Mouse (Mus musculus) bone marrow macrophage, adult 2 months (primary cell): Measurements from ENCODE around the gene Sacm1l.

Source experiments
- CTCF ChIP-seq: IDR thresholded peaks from 2 replicates; pipeline ENCODE4 v1.5.1; 2012; ENCODE audit warnings: low read depth, mild to moderate bottlenecking, low read length, moderate library complexity
- POLR2A ChIP-seq: IDR thresholded peaks from 2 replicates; pipeline ENCODE4 v1.6.1; 2012; ENCODE audit warnings: mild to moderate bottlenecking, low read depth, low read length, borderline replicate concordance

- TF ChIP-seq CTCF (no peak), POLR2A (no peak)
Observed at GRCm38 (mm10) chr9:123500480-123500879, 29.1 kb upstream of the Sacm1l start.
